Mouse (Mus musculus) liver, embryonic 12.5 days (tissue): ENCODE data around the gene Gm20834. TPM values are rescaled to one million over a fixed set of nuclear protein-coding genes. Genes with fewer than 3 reads are reported as not detected.
"Not testable (repeated sequence)": the region's sequence is repeated elsewhere in the genome, so short reads cannot be mapped to it uniquely, and the experiment has no call there.

Source experiments
- ATAC-seq: fragments of 200-750 bp; cut with Nextera tagmentation; 2 replicates; pipeline ENCODE4 v1.8.0; 2017; ENCODE audit warnings: moderate number of reproducible peaks, mild to moderate bottlenecking, moderate library complexity
- H3K27ac ChIP-seq: fragments of 300-500 bp; sonication (generic); 2 replicates; pipeline ENCODE4 v1.5.1; 2016; ENCODE audit warnings: mild to moderate bottlenecking
- H3K27me3 ChIP-seq: fragments of 300-500 bp; sonication (generic); replicated peaks from 2 replicates; pipeline ENCODE4 v1.6.1; 2016; ENCODE audit warnings: mild to moderate bottlenecking, moderate library complexity
- H3K36me3 ChIP-seq: fragments of 300-500 bp; sonication (generic); 2 replicates; pipeline ENCODE4 v1.6.1; 2016; ENCODE audit warnings: mild to moderate bottlenecking, moderate library complexity
- H3K4me1 ChIP-seq: fragments of 300-500 bp; sonication (generic); 2 replicates; pipeline ENCODE4 v1.6.1; 2016
- H3K4me2 ChIP-seq: fragments of 300-500 bp; sonication (generic); 2 replicates; pipeline ENCODE4 v1.6.1; 2016; ENCODE audit warnings: mild to moderate bottlenecking, moderate library complexity
- H3K4me3 ChIP-seq: fragments of 300-500 bp; sonication (generic); 2 replicates; pipeline ENCODE4 v1.5.1; 2016; ENCODE audit warnings: mild to moderate bottlenecking, moderate library complexity
- H3K9ac ChIP-seq: fragments of 300-500 bp; sonication (generic); 2 replicates; pipeline ENCODE4 v1.6.1; 2016; ENCODE audit warnings: mild to moderate bottlenecking, moderate library complexity
- H3K9me3 ChIP-seq: fragments of 300-500 bp; sonication (generic); replicated peaks from 2 replicates; pipeline ENCODE4 v1.6.1; 2016; ENCODE audit warnings: mild to moderate bottlenecking, moderate library complexity
- WGBS: fragments of 180-500 bp; shearing (Covaris S2); methylation state at CpG from one replicate; pipeline ENCODE4 v1.1.7; 2016; ENCODE audit not compliant: insufficient replicate concordance; 5-methylcytosine and 5-hydroxymethylcytosine counted together
- polyA plus RNA-seq: library from polyadenylated mRNA; unstranded; fragments of >200 nt; fragmentation: Nextera tagmentation; extraction: Ambion mirVana; gene quantifications from 2 replicates; pipeline ENCODE4 v1.2.1, GENCODE M21; 2016

Gene Gm20834
- not detected in 2 replicates for polyA plus RNA-seq

DNA sequence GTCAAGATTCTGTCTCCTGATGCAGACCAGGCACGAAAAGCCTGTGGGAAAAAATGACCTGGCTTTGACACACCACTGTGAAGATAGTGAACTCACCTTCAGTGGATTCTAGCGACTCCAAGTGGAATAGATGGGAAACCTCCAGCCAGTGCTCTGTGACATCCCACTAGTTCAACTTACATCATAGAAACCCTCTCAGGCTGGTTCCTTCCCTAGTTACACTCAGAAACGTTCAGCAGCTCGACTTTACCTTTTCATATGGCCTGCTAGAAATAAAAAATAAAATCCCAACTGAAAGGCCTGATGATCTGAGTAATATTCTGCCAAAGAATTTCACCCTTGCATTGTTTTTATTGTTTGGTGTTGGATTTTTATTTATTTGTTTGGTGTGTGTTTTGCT lies at the start of gene Gm20834:
Gene Gm20834, minus strand, starts transcription at position 101 of the 400 bp plus-strand sequence.
- not testable (repeated sequence) for H3K4me2 ChIP-seq, H3K9ac ChIP-seq, ATAC-seq, H3K27me3 ChIP-seq, H3K9me3 ChIP-seq, H3K36me3 ChIP-seq, H3K27ac ChIP-seq, H3K4me3 ChIP-seq, H3K4me1 ChIP-seq
- WGBS: 52% methylated on average over 4 of the region's 4 CpGs

Other genes with a start within 250 kb of the Gm20834 start
- gene Gm21310, start 177.4 kb downstream of the Gm20834 start, polyA plus RNA-seq: not detected in 2 replicates
- gene Gm28510, start 88.1 kb upstream of the Gm20834 start, polyA plus RNA-seq: not detected in 2 replicates
- gene Gm20737, start 211.5 kb upstream of the Gm20834 start, polyA plus RNA-seq: not detected in 2 replicates
- not detected in 2 replicates for gene Gm21775, start 228.9 kb upstream of the Gm20834 start, polyA plus RNA-seq